In the genomic region with DNA sequence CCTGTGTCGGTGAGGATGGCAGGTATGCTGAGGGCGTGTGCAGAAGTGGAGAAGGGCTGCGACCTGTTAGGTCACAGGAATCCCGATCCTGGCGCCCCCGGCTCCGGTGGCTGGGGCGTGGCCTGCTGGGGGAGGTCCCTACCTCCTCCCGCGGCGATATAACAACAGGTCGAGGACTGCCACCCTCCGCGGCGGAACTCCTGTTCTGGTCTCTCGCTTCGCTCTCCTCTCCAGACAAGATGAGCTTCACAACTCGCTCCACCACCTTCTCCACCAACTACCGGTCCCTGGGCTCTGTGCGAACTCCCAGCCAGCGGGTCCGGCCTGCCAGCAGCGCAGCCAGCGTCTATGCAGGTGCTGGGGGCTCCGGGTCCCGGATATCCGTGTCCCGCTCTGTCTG, we compare ENCODE assay signal across 7 mouse cellular contexts. TPM values are rescaled to one million over a fixed set of nuclear protein-coding genes. Genes with fewer than 3 reads are reported as not detected.
A peak's percentile ranks its signal among the peaks of the same experiment; 100 is the strongest.
DNase-seq lines count a peak whose midpoint lies in the region; ATAC-seq lines count a peak whose summit lies in the region.

A gene (plus strand): TSS at position 141 of the 400 bp plus-strand sequence.

- DNase-seq in ES-CJ7 (ENCODE audit: low read depth, low spot score), result peak; percentile 68
- DNase-seq in ovary, postnatal 10 days (ENCODE audit: low spot score), result no peak
- no peak for DNase-seq in gastrocnemius, postnatal 4 days (ENCODE audit: low spot score in 2 of 2)

- peak within 1 kb of the TSS; percentile 18 for H3K4me3 ChIP-seq in hindbrain, embryonic 13.5 days
- H3K4me3 ChIP-seq in liver, embryonic 12.5 days, result peak within 1 kb of the TSS; percentile 52
- H3K4me3 ChIP-seq in neural tube, embryonic 14.5 days (ENCODE audit: low read depth, low read length), result no peak within 1 kb of the TSS

- 3% methylated on average over 28 of the region's 28 CpGs for WGBS in hindbrain, embryonic 13.5 days
- WGBS in liver, embryonic 12.5 days (ENCODE audit: insufficient replicate concordance), result 2% methylated on average over 28 of the region's 28 CpGs
- WGBS in neural tube, embryonic 14.5 days, result 1% methylated on average over 28 of the region's 28 CpGs

- H3K27me3 ChIP-seq in hindbrain, embryonic 13.5 days, result peaks cover 75% of the 10 kb centered on the region
- peaks cover 56% of the 10 kb centered on the region for H3K27me3 ChIP-seq in liver, embryonic 12.5 days (replicated peaks)
- H3K27me3 ChIP-seq in neural tube, embryonic 14.5 days (ENCODE audit: control insufficient read depth, insufficient read depth, low read length), result peaks cover 12% of the 10 kb centered on the region

- H3K9me3 ChIP-seq in hindbrain, embryonic 13.5 days, result no peaks in the 10 kb centered on the region
- H3K9me3 ChIP-seq in liver, embryonic 12.5 days (replicated peaks), result no peaks in the 10 kb centered on the region
- no peaks in the 10 kb centered on the region for H3K9me3 ChIP-seq in neural tube, embryonic 14.5 days (ENCODE audit: control insufficient read depth, low read length)

- H3K36me3 ChIP-seq in hindbrain, embryonic 13.5 days, result no peaks in the 10 kb centered on the region
- peaks cover 14% of the 10 kb centered on the region; the same call in 1 of the 2 replicates for H3K36me3 ChIP-seq in liver, embryonic 12.5 days
- H3K36me3 ChIP-seq in neural tube, embryonic 14.5 days (ENCODE audit: control insufficient read depth, insufficient read depth, low read length), result no peaks in the 10 kb centered on the region

- peak within 1 kb of the TSS; percentile 44 for H3K4me2 ChIP-seq in hindbrain, embryonic 13.5 days
- peak within 1 kb of the TSS; percentile 72 for H3K4me2 ChIP-seq in liver, embryonic 12.5 days
- peak within 1 kb of the TSS; percentile 26 for H3K4me2 ChIP-seq in neural tube, embryonic 14.5 days (ENCODE audit: low read depth, low read length)

- peak; percentile 67 for ATAC-seq in common myeloid progenitor, adult 5-6 weeks (replicated peaks; ENCODE audit: low read depth, poor library complexity, severe bottlenecking)
- no peak for ATAC-seq in hindbrain, embryonic 13.5 days (ENCODE audit: low FRiP score)
- peak; percentile 30; the same call in 1 of the 2 replicates for ATAC-seq in liver, embryonic 12.5 days
- ATAC-seq in neural tube, embryonic 14.5 days (ENCODE audit: low read depth), result no peak

- peak within 1 kb of the TSS; percentile 19; the same call in 1 of the 2 replicates for H3K9ac ChIP-seq in hindbrain, embryonic 13.5 days
- H3K9ac ChIP-seq in liver, embryonic 12.5 days, result peak within 1 kb of the TSS; percentile 52
- H3K9ac ChIP-seq in neural tube, embryonic 14.5 days (replicated peaks; ENCODE audit: low read depth, low read length), result no peak within 1 kb of the TSS

- H3K27ac ChIP-seq in hindbrain, embryonic 13.5 days, result no peak within 1 kb of the TSS
- H3K27ac ChIP-seq in liver, embryonic 12.5 days, result peak within 1 kb of the TSS; percentile 67
- no peak within 1 kb of the TSS for H3K27ac ChIP-seq in neural tube, embryonic 14.5 days (ENCODE audit: low read depth, low read length)

- peaks cover 23% of the 10 kb centered on the region for H3K4me1 ChIP-seq in hindbrain, embryonic 13.5 days (replicated peaks)
- H3K4me1 ChIP-seq in liver, embryonic 12.5 days, result peaks cover 29% of the 10 kb centered on the region
- H3K4me1 ChIP-seq in neural tube, embryonic 14.5 days (ENCODE audit: control insufficient read depth, insufficient read depth, low read length), result no peaks in the 10 kb centered on the region

RNA-seq across cellular contexts. Expression of the gene that starts here (rescaled TPM):
- total RNA-seq in common myeloid progenitor, adult 5-6 weeks (2017), result 15.7 and 19.7 TPM in 2 replicates
- polyA plus RNA-seq in hindbrain, embryonic 13.5 days (2015; fragmentation: Nextera tagmentation; extraction: Ambion mirVana), result 7.6 and 14.2 TPM in 2 replicates
- polyA plus RNA-seq in liver, embryonic 12.5 days (2016; fragmentation: Nextera tagmentation; extraction: Ambion mirVana), result 72.7 and 77.6 TPM in 2 replicates
- polyA plus RNA-seq in neural tube, embryonic 14.5 days (2014; fragmentation: Nextera tagmentation; extraction: Ambion mirVana), result 0.61 and 0.75 TPM in 2 replicates
- total RNA-seq in gastrocnemius, postnatal 4 days (2021), result 1 to 10 TPM; 2.3 to 5.8 TPM

Comparison
In these comparisons a context has a peak if more than half of its experiments do, and no peak if none do; other contexts are left out.
1. ATAC-seq: peak in common myeloid progenitor, adult 5-6 weeks (single experiment) and liver, embryonic 12.5 days (single experiment); none in hindbrain, embryonic 13.5 days (single experiment) and neural tube, embryonic 14.5 days (single experiment).
2. Peak in every context shown above with its lines, with median percentiles within 50 percentile points of each other: H3K4me2 ChIP-seq.